Mouse (Mus musculus): ENCODE results near the gene B4galt1.

B4galt1 gene

DNA sequence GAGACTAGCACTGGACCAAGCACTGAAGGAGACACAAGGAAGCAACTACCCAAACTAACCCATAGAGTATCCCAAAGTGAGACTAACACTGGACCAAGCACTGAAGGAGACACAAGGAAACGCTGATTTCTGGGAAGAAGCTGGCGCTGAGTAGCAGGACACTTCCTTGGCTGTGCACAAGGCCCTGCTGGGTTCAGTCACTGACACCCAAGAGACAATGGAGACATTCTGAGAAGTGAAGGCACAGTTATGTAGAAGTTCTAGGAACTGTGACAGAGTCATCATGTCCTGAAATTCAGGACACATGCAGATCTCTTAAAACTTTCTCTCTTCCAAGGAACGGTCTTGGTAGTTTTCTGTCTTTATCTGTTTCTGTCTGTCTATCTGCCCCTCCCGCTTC, 16.4 kb upstream of the B4galt1 start:
- DNase-seq (ENCODE audit: low spot score in 2 of 2) = no peak

DNA sequence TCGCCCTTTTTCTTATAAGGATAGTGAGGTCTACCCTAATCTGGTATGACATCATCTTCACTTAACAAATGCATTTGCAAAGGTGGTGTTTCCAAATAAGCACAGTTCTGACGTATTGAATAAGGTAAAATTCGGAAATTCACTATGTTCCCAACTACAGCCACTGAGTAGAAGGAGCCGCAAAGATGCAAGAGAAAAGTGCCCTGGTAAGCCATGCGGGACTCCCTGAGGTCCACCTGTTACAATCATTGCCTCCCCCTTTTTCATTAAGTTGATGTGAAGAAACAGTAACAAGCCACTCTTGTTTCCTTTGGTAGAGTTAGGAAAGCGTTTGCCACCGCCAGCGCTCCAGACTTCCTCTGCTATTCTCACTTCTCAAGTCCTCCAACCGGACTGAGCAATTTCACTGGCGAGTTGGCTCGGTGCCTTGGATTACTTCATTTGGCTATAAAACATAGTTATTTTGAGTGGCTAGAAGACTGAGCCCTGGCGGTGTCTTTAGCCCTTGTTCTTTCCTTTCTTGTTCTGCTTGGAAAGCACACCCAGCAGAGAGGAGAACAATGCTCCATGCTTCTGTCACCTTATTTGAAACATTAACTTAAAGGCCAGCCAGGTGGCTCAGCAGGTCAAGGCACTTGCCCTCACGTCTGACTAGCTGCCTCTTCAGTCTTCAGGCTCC, 14.9 kb upstream of the B4galt1 start:
- DNase-seq (ENCODE audit: low spot score in 2 of 2) = peak; percentile 62 to 70

DNA sequence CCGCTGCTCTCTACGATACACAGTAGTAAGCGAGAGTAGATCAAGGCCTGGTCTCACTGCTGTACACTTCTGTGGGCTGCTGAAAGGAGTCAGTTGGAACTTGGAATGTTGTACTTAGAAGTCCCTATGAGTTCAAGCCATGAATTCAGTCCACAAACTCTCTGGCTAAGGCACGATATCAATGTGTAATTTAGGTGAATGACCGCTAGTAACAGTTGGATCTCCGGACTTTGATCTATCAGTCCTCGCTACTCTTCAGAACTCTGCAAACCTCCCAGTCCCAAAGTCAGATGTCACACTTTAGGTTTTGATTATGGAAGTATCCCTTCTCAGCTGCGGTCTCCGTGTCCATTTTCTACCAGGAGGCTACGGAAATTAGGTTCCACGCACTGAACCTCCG, 10.6 kb upstream of the B4galt1 start:
- DNase-seq (ENCODE audit: low spot score in 2 of 2) = no peak

DNA sequence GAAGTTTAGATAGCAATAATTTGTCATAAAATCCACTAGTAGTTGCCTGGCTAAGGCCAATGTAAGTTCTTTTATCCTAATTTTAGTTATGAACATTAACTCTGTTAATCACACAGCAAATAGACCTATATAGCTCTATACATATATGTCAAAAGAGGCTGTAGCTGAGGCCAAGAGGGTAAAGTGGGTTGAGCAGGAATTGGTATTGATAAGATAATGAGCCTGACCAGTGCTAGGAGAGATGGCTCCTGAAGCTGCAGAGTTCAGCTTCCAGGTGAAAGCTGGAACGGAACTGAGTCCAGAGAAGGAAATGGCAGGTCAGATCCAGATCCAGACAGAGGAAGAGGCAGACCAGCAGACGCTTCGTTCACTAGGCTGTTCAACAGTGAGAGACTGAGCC, 9.5 kb upstream of the B4galt1 start:
- no peak for DNase-seq (ENCODE audit: low spot score in 2 of 2)

DNA sequence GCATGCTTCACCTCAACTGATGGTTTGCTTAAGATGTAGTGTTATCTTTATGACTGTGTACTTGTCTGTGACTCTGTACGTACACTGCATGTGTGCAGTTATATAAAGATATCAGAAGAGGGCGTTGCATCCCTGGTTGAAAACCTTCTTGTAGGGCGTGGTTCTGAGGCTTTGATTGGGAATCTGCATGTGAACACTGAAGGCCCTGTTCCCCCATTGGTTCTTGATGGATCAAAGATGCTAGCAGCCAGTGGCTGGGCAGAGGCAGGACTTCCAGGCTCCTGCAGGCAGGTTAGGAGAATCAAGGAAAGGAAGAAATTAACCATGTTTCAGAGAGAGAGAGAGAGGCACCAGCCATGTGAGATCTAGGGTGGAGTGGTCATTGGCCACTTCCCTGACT, 7.3 kb upstream of the B4galt1 start:
- DNase-seq (ENCODE audit: low spot score in 2 of 2) = no peak

DNA sequence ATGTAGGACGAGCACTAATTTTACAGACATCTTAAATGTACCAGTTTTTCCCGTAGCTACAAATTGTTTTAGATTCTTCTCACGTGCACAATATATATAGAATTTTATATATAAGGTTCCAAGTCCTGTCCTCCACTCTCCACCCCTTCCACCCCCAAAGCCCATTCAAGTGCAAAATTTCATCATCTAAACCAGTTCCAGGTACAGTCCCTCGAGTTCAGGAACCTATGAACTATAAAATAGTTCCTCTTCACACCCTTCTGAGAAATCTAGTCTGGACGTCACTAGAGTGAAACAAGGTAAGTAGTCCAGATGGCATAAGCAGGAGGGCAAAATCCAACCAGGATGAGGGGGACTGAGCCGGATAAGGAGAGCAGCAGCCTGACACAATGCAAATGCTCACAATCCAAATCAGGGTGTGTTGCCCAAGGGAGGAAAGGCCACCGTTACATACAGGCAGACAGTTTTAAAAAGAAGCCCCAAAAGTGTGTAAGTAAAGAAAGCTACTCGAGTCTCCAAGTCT, 4.1 kb upstream of the B4galt1 start:
- DNase-seq (ENCODE audit: low spot score in 2 of 2) = no peak

DNA sequence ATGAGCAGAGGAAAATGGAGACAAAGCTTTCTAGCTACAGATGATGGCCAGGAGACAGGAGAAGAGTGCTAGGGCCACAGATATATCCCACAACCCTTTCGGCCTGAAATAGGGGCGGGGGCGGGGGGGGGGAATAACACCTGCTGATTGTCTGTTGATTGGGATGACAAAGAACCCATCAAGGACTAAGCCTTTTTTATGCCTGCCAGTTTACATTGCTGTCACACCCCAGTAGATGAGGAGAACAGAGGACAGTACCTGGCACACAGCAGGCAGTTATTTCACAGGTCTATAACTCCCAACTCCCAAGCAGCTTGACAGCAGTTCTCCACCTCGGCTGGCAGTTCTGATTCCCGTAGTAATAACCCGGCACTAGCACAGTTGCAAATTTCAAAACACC, 2.8 kb upstream of the B4galt1 start:
- no peak for DNase-seq (ENCODE audit: low spot score in 2 of 2)

DNA sequence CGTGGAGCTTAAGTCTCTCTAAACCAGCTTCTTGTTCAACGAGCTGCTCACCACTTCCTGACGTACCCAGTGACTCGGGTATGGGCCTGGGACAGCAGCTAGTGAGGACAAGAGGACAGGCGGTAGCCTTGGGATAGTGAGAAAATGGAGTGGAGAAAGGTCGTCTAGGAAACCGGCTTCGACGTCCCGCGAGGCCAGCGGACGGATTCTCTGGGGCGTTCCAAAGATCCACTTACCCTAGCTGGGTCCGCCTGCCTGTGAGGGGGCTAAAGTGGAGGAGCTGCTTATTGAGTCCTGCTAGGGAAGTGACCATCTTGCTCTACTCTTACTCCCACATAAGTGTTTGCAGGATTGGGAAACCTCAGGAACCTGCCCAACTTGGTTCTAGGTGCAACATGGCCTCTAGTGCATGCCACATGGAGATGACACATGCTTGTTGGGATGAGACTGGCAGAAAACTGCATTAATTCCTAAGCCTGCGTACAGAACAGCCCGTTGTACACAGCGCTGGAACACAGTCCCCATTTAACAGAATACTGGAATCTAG, 655 bp upstream of the B4galt1 start:
- no peak for DNase-seq (ENCODE audit: low spot score in 2 of 2)

DNA sequence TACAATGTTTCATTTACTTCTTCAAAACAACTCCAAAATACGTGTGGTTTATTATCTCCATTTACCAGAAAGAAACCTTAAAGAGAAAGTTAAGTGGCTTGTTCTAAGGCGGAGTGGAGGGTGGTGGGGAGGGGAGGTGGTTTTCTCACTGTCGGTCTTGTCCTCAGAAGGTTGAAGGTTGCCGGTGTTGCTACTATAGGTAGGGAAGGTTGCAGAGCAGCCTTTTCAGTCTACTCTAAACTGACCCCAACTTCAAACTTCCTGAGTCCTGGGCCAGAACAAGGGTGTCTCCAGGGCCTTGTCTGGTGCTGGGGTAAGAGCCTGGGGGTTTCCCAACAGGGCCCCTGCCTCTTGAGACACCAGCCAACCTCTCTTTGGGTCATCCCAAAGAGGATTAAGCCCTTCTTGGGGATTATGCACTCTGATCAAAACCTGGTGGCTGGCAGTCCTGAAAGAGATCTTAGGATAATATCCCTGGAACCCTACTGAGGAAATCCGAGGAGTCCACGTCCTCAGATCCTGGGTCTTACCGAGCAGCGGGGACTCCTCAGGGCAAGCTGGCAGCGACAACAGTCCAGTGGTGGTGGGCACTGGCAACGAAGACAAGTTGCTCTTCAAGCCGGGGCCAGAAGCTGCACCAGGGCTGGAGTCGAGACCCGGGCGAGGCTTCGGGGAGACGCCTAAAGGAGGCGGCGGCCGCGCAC, 792 bp downstream of the B4galt1 start:
- no peak for DNase-seq (ENCODE audit: low spot score in 2 of 2)

DNA sequence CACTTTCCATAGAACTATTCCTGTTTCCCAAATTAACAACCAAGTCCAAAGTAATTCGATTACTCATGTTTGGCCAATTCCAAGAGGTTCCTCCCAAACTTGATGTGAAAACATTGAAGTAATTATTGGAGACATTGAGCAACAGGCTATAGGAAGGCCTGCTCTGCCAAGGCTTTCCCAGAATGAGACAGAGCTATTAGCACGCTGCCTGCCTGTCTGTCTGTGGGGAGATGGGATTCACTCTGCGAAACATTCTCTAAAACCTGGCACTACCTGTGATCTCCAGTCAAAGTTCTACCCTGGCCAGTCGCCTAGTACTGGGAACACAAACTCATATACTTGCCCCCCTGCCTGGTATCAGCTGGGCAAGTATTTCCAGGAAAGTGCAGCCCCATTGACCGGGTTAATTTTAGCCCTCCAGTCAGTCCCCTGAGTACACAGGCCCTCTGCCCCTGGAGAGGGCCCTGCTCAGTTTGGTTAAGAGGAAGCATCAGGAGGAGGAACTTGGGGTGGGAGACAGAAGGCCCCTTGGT, 1.5 kb downstream of the B4galt1 start:
- no peak for DNase-seq (ENCODE audit: low spot score in 2 of 2)

DNA sequence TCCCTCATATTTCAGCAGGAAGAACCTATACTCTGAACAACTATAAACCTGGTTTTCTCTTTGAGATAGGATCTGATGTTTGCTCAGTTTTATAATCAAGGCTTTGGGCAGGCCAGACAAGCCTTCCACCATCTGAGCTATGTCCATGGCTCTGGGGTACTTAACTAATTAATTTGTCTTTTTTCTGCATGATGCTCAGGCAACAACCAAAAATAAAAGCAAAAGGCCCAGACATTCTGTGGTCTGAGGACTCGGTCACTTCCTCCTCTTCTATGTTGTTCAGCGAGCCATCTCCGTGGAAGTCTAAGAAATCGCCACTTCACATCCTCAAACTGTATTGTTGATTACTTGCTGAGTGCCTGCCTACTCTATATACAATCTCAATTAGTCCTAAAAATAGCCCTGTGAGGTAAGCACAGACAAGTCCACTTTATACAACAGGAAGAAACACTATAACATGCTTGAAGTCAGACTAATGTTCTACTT, 2.0 kb downstream of the B4galt1 start:
- DNase-seq (ENCODE audit: low spot score in 2 of 2) = no peak

DNA sequence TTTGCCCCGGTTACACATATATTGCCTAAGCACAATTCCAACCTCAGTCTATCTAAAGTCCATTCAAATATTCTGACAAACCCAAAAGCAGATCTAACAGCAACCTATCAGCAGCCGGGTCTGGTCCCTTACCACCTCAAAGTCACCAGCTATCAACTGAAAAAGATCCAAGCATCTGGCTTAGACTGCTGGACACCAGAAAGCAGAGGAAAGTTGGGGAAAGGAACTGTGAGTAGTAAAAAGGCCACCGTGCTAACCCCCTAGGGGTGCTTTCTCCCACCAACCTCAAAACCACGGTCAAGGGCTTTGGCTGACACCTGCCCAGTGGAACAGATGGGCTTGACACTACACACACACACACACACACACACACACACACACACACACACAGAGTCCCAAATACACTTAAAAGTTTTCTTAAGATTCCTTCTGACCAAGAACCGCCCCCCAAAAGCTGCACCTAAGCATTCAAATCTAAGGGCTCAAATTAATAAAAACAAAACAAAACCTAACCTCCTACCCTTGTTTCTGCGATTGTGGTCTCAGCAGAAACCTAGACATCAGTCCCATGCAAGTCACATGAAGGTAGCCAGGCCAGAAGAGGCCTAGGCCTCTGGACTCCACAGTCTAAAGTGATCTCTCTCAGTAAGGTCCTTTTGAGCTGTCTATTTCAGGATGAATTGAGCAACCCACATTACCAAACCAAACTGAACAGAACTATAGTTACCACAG, 2.6 kb downstream of the B4galt1 start:
- no peak for DNase-seq (ENCODE audit: low spot score in 2 of 2)

DNA sequence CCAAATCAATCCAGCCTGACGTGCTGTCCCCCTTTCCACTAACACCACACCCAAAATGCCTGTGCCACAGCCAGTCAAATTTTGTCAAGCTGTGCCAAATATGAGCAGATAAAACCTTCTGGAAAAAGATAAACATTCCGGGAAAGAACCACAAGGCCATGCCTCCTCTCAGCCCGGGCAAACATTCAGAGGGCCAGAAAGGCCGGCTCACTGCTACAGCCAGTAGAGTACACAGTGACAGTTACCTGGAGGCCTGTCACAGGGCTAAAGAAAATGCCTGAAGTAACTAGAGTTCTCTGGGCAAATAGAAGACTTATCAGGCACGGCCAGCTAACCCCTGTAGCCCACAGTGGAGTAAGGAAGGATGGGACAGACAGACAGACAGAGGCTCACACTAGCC, 3.2 kb downstream of the B4galt1 start:
- no peak for DNase-seq (ENCODE audit: low spot score in 2 of 2)

DNA sequence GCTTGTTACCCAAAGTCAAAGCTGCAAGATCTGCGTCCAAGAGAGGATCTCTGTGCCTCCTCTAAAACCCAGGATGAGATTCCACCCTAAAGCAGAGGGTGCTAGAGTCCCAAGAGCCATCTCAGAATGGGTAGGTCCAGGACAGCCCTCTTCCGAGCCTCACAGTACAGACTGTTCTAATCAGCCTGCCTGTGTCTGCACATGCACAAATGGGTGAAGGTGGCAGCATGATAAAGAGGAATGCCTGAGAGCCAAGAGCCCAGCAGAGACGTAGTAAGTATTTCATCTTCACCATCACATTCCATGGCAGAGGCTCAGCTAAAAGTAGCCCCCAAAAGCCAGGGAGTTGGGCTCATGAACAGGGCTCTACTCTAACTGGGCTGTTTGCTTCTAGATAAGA, 4.3 kb downstream of the B4galt1 start:
- no peak for DNase-seq (ENCODE audit: low spot score in 2 of 2)

DNA sequence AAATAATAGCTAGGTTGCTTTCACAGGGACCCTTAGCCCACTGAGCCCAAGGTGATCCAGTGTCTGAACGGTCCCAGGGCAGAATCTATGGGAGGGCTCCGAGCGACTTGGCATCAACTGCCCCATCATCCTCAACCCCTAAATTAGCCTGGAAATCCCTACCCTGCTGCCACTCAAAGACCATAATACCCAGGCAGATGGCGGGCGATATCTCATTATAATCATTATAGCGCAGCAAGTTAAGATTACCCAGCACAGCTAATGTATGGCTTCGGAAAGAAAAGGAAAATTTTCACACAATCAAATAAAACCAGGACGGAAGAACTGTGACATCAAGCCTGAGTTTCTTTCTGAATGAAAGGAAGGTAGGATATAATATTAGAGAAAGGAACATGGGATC, 5.6 kb downstream of the B4galt1 start:
- no peak for DNase-seq (ENCODE audit: low spot score in 2 of 2)

DNA sequence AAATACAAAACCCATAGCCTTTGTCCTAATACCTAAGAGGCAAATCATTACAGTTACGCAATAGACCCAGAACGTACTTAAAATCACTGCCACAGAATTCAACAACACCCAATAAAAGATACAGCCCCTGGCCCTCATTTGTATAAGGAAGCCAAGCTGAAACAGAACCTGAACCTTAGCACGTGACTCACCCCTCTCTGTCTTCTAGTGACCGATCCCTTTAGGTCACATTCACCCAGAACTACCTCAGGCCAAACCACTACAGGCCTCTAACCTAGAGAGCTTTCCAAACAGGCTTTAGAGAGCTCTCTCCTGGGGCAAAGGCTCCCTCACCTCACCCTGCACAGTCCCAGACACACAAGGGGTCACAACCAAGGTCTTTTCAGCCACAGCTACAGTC, 6.6 kb downstream of the B4galt1 start:
- DNase-seq (ENCODE audit: low spot score in 2 of 2) = no peak

DNA sequence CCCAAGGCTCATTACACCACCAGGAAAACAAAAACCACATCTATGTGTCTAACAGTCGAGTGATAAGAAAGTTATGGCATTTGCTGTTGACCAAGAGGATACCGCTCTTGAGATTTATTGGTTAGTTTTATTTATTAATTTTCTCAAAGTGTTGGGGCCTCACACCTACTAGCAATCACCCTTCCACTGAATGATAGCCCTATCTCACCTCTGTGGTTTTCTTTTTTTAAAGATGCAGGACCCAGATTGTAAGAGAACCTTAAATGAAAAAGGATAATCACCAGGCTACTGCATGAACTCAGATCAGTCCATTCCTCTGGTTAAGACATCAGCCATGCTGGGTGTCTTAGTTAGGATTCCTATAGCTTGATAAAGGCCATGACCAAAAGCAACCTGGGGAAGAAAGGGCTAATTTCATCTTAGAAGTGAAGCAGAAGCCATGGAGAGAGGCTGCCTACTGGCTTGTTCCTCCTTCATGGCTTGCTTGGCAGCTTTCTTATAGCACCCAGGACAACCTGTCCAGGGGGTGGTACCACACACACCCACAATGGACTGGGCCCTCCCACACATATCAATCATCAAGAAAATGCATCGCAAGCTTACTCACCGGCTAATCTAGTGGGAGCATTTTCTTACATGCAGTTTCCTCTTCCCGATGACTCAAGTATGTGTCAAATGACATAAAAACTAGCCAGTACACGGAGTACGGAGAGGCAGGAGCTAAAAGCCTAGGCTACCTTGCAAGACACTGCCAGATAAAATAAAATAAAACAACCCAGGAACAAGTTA, 7.5 kb downstream of the B4galt1 start:
- DNase-seq (ENCODE audit: low spot score in 2 of 2) = peak in 1 of 2 experiments; percentile 18

DNA sequence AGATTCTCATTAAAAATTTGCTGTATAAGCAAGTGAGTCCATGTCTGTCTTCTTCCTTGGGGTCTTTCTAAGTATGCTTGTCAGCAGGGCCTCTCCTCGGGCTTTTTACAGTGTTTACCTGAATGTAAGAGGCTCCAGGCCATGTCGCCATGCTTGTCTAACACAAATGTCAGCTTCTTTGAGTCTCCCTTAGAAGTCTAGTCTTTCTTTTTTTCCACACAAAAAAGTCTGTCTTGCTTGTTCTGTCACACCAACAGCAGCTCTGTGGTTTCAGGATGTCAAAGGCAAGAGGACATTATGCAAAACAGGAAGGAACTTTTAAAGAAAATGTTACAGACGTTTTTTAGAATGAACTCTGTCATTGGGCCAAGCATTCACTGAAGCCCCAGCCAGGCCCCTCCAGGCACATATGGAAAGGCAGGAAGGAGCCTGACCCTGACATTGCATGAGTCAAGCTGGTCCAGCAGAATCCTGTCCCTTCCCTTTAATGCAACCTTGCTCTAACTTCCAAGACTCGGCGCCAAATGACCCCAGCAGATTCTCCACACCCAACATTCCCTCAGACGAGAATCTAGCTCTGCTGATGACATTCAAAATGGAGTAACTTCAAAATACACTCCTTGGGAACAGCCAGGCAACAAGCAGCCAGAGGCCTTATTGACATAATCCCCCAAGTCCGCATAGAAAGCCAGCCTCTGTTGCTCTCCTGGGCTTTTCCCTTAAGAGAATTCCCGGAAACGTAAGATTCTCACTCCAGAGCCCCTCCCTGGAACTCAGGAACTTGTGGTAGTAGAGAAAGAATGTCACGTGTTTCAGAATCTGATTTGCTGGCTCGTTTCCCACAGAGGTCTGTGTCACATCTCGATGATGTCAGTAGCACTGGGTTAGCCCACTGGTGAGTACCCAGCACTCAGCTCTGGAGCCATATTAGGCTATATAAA, 8.7 kb downstream of the B4galt1 start:
- no peak for DNase-seq (ENCODE audit: low spot score in 2 of 2)

DNA sequence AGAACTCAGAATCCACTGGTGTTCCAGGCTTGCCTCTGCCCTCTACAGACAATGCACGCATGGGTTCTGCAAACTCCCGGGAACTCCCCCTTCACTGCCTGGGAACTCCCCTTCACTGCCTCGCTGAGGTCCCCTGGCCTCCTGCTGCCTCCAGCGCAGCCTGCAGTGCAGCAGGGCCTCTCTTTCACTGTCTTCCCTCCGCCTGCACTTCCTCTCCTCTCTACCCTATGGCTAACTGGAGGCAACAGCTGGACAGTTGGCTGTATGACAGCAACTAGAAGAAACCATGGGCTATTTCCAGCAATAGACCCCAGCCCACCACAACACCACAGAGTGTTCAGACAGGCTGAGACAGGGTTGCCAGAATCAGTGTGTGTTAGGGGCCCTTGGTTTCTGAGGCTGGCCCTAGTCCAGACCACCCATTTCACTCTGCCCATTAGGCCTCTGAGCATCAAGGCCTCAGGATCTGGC, 9.5 kb downstream of the B4galt1 start:
- no peak for DNase-seq (ENCODE audit: low spot score in 2 of 2)

DNA sequence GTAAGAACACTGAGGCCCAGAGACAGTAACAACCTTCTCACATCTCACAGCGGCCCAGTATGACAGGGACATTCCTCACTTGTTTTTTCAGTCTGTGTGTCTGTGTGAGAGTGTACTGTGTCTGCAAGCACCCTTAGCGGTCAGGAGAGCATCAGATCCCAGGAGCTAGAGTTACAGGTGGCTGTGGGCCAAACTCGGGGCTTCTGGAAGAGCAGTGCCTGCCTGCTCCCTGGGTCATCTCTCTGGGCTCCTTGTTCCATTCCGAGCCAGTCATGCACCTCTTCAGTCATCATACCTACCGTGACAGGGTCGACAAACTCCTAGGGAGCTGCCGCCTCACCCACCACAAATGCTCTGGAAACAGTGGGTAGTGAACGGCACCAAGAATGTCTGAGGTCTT, 10.1 kb downstream of the B4galt1 start:
- DNase-seq (ENCODE audit: low spot score in 2 of 2) = no peak

Measured in frontal cortex, postnatal 36 days (tissue).